Mouse (Mus musculus) adipocyte (in vitro differentiated cells): Measurements from ENCODE around the gene Edaradd.
"Not testable (repeated sequence)": the region's sequence is repeated elsewhere in the genome, so short reads cannot be mapped to it uniquely, and the experiment has no call there.

Source experiments
- DNase-seq: peaks from one replicate; pipeline ENCODE4 v3.0.0-alpha.2; 2016; ENCODE audit warnings: low spot score

Gene Edaradd

GRCm38 (mm10) chr13:12511189-12511965 lies 8.9 kb downstream of the Edaradd start:
- DNase-seq = no peak

- DNase-seq = no peak
Observed at GRCm38 (mm10) chr13:12510032-12510431, 10.2 kb downstream of the Edaradd start.

DNA sequence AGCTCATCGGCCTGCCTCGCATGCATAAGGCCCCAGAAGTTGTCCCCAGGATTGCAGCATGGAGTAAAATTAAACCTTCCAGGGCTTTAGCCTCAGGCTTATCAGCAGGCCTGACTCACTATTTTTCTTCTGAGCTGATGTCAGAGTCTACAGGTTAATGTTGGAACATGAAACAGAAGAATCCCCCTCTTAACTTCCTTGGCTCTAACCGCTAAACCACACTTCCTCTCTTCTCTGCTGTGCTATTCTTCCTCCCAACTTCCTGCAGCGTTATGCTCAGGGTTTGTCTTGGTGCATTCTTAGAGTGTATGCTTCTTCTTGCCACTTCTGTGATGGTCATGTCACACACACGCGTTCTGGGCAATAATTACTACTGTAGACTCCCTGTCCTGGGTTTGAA lies 12.8 kb downstream of the Edaradd start:
- no peak for DNase-seq

GRCm38 (mm10) chr13:12505359-12505758 lies 14.9 kb downstream of the Edaradd start:
- no peak for DNase-seq

- DNase-seq = no peak
Observed at GRCm38 (mm10) chr13:12503238-12503751, 16.9 kb downstream of the Edaradd start.

DNA sequence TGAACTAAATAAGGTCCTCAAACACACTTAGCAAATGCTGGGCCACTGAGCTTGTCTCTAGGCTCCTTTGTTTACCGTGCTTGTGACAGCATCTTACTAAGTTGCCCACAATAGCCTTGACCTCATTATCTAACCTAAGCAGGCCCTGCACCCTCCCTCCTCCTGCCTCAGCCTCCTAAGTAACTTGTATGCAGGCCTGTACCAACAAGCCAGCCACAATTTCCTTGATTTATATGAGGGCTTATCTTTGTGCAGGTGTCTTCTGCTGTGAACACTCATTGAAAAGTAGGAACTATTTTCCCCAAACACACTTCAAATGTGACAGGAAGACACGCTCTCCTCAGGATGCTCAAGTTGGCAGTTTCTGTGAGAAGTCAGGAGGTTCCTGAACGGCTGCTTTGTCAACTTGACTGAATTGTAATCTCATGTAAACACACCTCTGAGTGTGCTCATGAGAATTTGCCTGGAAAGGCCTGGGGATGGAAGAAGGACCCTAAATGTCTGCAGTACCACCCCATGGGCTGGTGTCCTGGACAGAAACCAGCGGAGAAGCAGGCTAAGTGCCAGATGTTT lies 17.5 kb downstream of the Edaradd start:
- no peak for DNase-seq

- DNase-seq = no peak
Observed at GRCm38 (mm10) chr13:12499107-12499506, 21.1 kb downstream of the Edaradd start.

DNA sequence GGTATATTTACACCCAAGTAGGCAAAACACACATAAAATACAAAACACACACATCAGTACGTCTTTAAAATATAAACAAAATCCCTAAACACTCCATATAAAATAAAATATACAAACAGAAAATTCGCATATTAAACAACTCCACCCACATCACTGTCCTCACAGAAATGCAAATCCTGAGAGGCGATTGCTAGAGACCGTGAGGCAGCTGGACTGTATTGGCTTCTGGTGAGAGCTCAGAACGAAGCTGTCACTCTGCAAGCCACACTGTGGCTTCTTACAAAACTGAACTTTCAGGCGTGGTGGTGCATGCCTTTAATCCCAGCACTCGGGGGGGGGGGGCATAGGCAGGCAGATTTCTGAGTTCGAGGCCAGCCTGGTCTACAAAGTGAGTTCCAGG lies 22.4 kb downstream of the Edaradd start:
- no peak for DNase-seq

DNA sequence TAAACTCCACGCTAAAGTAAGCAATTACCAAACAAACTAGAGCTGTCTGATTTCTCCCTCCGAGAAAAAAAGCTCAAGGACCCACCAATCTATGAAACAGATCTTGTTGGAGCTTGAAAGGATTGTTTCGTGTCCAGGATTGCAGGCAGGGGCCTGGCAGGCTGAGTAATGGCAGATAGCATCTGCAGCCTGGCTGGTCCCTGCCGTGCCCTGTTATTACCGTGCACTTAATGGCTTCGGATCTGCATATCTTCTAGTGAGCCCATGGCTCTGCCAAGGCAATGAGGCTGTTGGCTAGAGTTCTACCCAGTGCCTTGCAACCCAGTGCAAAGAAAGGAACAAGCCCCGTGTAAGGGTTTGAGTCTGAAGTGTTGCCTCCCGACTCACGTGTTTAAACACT lies 25.5 kb downstream of the Edaradd start:
- no peak for DNase-seq

- no peak for DNase-seq
Observed at GRCm38 (mm10) chr13:12492515-12492914, 27.7 kb downstream of the Edaradd start.

GRCm38 (mm10) chr13:12485640-12486039 lies 34.6 kb downstream of the Edaradd start:
- no peak for DNase-seq

- DNase-seq = peak; percentile 78
Observed at GRCm38 (mm10) chr13:12485197-12485596, 35.0 kb downstream of the Edaradd start.

- no peak for DNase-seq
Observed at GRCm38 (mm10) chr13:12479802-12480201, 40.4 kb downstream of the Edaradd start.

- no peak for DNase-seq
Observed at GRCm38 (mm10) chr13:12478301-12478700, 41.9 kb downstream of the Edaradd start.

DNA sequence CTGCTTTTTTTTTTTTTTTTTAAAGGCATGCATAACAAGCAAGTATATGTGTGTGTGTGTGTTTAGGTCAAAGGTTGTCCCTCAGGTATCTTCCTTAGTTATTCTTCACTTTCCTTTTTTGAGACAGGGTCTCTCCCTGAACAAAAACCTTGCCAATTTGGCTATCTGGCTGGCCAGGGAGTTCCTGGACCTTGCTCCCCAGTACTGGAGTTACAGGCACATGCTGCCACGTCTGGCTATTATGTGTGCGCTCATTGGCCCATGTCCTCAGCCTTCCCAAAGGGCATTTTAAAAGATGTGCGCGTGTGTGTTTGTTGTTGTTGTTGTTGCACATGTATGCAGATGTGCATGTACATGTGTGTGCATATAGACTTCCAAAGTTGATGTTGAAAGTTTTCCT lies 43.4 kb downstream of the Edaradd start:
- no peak for DNase-seq

DNA sequence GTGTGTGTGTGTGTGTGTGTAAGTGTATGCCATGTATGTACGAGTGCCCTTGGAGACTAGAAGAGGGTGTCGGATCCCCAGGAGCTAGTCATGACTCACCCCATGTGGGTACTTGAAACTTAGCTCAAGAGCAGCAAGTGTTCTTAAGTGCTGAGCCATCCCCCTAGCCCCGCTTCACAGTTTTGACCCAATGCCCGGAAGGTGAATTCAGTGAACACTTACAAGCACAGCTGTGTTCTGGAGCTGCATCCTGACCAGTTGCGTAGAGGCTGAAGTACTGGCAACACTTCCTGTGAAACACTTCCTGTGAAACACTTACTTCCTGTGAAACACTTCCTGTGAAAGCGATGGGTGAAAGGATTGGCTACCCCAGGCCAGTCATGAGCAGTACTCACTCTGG lies 45.0 kb downstream of the Edaradd start:
- DNase-seq = no peak

- peak; percentile 83 for DNase-seq
Observed at GRCm38 (mm10) chr13:12473724-12474378, 46.4 kb downstream of the Edaradd start.

DNA sequence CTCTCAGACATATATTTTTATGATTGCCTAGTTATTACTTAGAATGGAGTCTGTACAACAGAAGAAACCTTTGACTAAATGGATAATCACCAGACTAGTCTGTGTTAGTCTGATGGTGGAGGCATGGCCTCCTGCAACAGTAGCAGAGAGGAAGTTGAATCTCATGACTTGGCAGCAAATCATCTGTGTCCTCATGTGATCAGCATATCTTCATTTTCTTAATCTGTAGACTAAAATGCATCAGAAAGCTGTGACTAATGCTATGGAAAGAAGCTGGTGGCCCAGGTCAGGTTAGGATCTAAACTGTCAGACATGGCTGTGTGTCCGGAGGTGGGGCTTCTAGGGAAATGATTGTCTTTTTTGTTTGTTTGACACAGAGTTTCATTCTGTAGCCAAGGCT lies 51.8 kb downstream of the Edaradd start:
- peak; percentile 48 for DNase-seq

GRCm38 (mm10) chr13:12464844-12465243 lies 55.4 kb downstream of the Edaradd start, which contains the start of gene Lgals8:
TSS of gene Lgals8 (minus strand) at chr13:12464944.
- no peak for DNase-seq

DNA sequence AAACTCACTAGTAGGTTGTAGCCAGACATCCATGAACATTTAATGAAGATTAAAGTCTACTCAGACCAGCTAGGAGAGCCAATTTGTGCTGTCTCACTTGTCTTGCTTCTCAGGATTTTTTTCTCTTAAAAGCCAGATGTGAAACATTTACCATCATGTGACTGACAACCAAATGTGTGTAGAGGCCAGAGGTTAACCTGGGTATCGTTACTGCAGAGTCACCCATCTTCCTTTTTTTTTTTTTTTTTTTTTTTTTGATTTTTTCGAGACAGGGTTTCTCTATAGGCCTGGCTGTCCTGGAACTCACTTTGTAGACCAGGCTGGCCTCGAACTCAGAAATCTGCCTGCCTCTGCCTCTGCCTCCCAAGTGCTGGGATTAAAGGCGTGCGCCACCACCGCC lies 56.1 kb downstream of the Edaradd start:
- DNase-seq = not testable (repeated sequence)

- no peak for DNase-seq
Observed at GRCm38 (mm10) chr13:12462623-12463022, 57.6 kb downstream of the Edaradd start.

DNA sequence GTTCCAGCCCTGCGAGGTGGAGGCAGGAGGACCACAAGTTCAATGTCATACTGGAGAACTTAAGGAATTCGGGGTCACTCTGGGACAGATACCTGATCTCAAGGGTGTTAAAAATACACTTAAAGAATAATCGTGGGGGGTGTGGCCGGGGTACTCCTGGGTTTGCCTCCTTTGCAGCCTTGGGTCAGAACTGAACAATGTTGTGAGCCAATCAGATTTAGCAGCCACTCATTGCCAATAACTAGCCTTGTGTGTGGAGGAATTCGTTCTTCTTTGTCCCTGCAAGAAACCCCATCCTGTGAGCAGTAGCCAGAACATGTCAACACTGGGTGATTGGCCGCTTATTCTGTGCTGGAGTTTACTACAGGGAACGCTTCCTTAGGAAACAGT lies 58.5 kb downstream of the Edaradd start:
- DNase-seq = peak; percentile 61
